Mouse (Mus musculus) MEL (cell line): ENCODE results near the gene Col6a3. TPM values are rescaled to one million over a fixed set of nuclear protein-coding genes. Genes with fewer than 3 reads are reported as not detected.

Experiments
- DNase-seq: peaks from one replicate; pipeline ENCODE4 v3.0.0; 2011; ENCODE audit warnings: low read depth, low spot score
- H3K27ac ChIP-seq: 2 replicates; pipeline ENCODE4 v1.5.1; 2012; ENCODE audit warnings: low read depth, mild to moderate bottlenecking, control low read depth, low read length, moderate library complexity; ENCODE audit not compliant: control insufficient read depth
- H3K27me3 ChIP-seq, 2 experiments: fragments of 150-350 bp in 1 of 2; sonication (generic) in 1 of 2; 2 replicates each; pipeline ENCODE4 v1.6.1; 2012; ENCODE audit warnings: low read length in 2 of 2, mild to moderate bottlenecking in 2 of 2, improper control_type of control experiment in 1 of 2, moderate library complexity in 1 of 2; ENCODE audit not compliant: insufficient read depth in 2 of 2, control insufficient read depth in 1 of 2
- H3K36me3 ChIP-seq, 2 experiments: 2 replicates each; pipeline ENCODE4 v1.6.1; 2012 to 2014; ENCODE audit warnings: low read length in 2 of 2, improper control_type of control experiment in 1 of 2, inconsistent platforms in 1 of 2, mild to moderate bottlenecking in 1 of 2; ENCODE audit not compliant: insufficient read depth in 2 of 2, control insufficient read depth in 1 of 2
- H3K4me1 ChIP-seq, 2 experiments: fragments of 150-350 bp in 1 of 2; sonication (generic) in 1 of 2; 2 replicates each; pipeline ENCODE4 v1.6.1; 2012; ENCODE audit warnings: low read length in 2 of 2, improper control_type of control experiment in 1 of 2, mild to moderate bottlenecking in 1 of 2; ENCODE audit not compliant: insufficient read depth in 2 of 2, control insufficient read depth in 1 of 2
- H3K4me3 ChIP-seq, 2 experiments: fragments of 150-350 bp in 1 of 2; sonication (generic) in 1 of 2; 2 replicates each; pipeline ENCODE4 v1.5.1; 2012; ENCODE audit warnings: low read depth in 2 of 2, low read length in 2 of 2, mild to moderate bottlenecking in 2 of 2, moderate library complexity in 2 of 2, control low read depth in 1 of 2, improper control_type of control experiment in 1 of 2; ENCODE audit not compliant: control insufficient read depth in 1 of 2, insufficient read depth in 1 of 2
- H3K79me2 ChIP-seq: 2 replicates; pipeline ENCODE4 v1.6.1; 2012; ENCODE audit warnings: mild to moderate bottlenecking, low read length, moderate library complexity; ENCODE audit not compliant: control insufficient read depth, poor library complexity, insufficient read depth
- H3K9ac ChIP-seq: 2 replicates; pipeline ENCODE4 v1.6.1; 2012; ENCODE audit warnings: low read depth, mild to moderate bottlenecking, control low read depth, low read length, moderate library complexity; ENCODE audit not compliant: control insufficient read depth, poor library complexity, severe bottlenecking
- H3K9me3 ChIP-seq: fragments of 150-350 bp; sonication (generic); replicated peaks from 2 replicates; pipeline ENCODE4 v1.6.1; 2012; ENCODE audit warnings: mild to moderate bottlenecking, low read length, improper control_type of control experiment, moderate library complexity; ENCODE audit not compliant: insufficient read depth
- CTCF ChIP-seq, 3 experiments: IDR thresholded peaks in 2 of 3; conservative IDR thresholded peaks in 1 of 3; 2 replicates each; pipeline ENCODE4 v1.5.1; 2011 to 2012; ENCODE audit warnings: low read length in 3 of 3, low read depth in 2 of 3, mild to moderate bottlenecking in 2 of 3, improper control_type of control experiment in 1 of 3, inconsistent platforms in 1 of 3, mixed read lengths in 1 of 3, moderate library complexity in 1 of 3; ENCODE audit not compliant: control insufficient read depth in 1 of 3, insufficient read depth in 1 of 3, poor library complexity in 1 of 3, severe bottlenecking in 1 of 3
- ELF1 ChIP-seq: IDR thresholded peaks from 2 replicates; pipeline ENCODE4 v1.6.1; 2014; ENCODE audit warnings: low read depth, mild to moderate bottlenecking, inconsistent platforms, low read length, improper control_type of control experiment, moderate library complexity
- EP300 ChIP-seq, 2 experiments: IDR thresholded peaks; 2 replicates each; pipeline ENCODE4 v1.6.1; 2011; ENCODE audit warnings: improper control_type of control experiment in 2 of 2, low read length in 2 of 2, low read depth in 1 of 2, mild to moderate bottlenecking in 1 of 2
- GABPA ChIP-seq: IDR thresholded peaks from 2 replicates; pipeline ENCODE4 v1.6.1; 2012; ENCODE audit warnings: low read depth, mild to moderate bottlenecking, inconsistent platforms, low read length, improper control_type of control experiment, moderate library complexity
- GATA1 ChIP-seq: IDR thresholded peaks from 2 replicates; pipeline ENCODE4 v1.6.1; 2011; ENCODE audit warnings: low read depth, low read length, improper control_type of control experiment
- HCFC1 ChIP-seq: IDR thresholded peaks from 2 replicates; pipeline ENCODE4 v1.6.1; 2012; ENCODE audit warnings: low read depth, mild to moderate bottlenecking, inconsistent platforms, low read length, improper control_type of control experiment, moderate library complexity
- JUND ChIP-seq: IDR thresholded peaks from 2 replicates; pipeline ENCODE4 v1.6.1; 2011; ENCODE audit warnings: low read depth, mild to moderate bottlenecking, improper control_type of control experiment, low read length
- KAT2A ChIP-seq: conservative IDR thresholded peaks from 2 replicates; pipeline ENCODE4 v1.6.1; 2012; ENCODE audit warnings: low read depth, low read length, improper control_type of control experiment, inconsistent platforms
- MEF2A ChIP-seq: IDR thresholded peaks from 2 replicates; pipeline ENCODE4 v1.6.1; 2014; ENCODE audit warnings: low read depth, mild to moderate bottlenecking, inconsistent platforms, low read length, improper control_type of control experiment; ENCODE audit not compliant: poor library complexity, insufficient replicate concordance, severe bottlenecking; ENCODE audit errors: extremely low read depth
- MYB ChIP-seq: IDR thresholded peaks from 2 replicates; pipeline ENCODE4 v1.6.1; 2011; ENCODE audit warnings: mild to moderate bottlenecking, low read depth, low read length, improper control_type of control experiment
- MYC ChIP-seq: IDR thresholded peaks from 2 replicates; pipeline ENCODE4 v1.6.1; 2011; ENCODE audit warnings: low read depth, mild to moderate bottlenecking, low read length, improper control_type of control experiment, moderate library complexity
- NELFE ChIP-seq: IDR thresholded peaks from 2 replicates; pipeline ENCODE4 v1.6.1; 2011; ENCODE audit warnings: low read depth, low read length, improper control_type of control experiment
- NRF1 ChIP-seq: IDR thresholded peaks from 2 replicates; pipeline ENCODE4 v1.6.1; 2014; ENCODE audit warnings: low read depth, mild to moderate bottlenecking, inconsistent platforms, low read length, improper control_type of control experiment, moderate library complexity; ENCODE audit not compliant: poor library complexity, insufficient read depth, severe bottlenecking
- POLR2A ChIP-seq, 2 experiments: IDR thresholded peaks; 2 replicates each; pipeline ENCODE4 v1.6.1; 2011 to 2012; ENCODE audit warnings: low read length in 2 of 2, mild to moderate bottlenecking in 2 of 2, control low read depth in 1 of 2, improper control_type of control experiment in 1 of 2, low read depth in 1 of 2, moderate library complexity in 1 of 2; ENCODE audit not compliant: control insufficient read depth in 1 of 2, insufficient read depth in 1 of 2, poor library complexity in 1 of 2
- POLR2AphosphoS2 ChIP-seq: IDR thresholded peaks from 2 replicates; pipeline ENCODE4 v1.6.1; 2011; ENCODE audit warnings: low read length, improper control_type of control experiment
- POLR2AphosphoS5 ChIP-seq: IDR thresholded peaks from 2 replicates; pipeline ENCODE4 v1.6.1; 2012; ENCODE audit warnings: low read depth, borderline replicate concordance, mild to moderate bottlenecking, inconsistent platforms, low read length, moderate library complexity, mixed read lengths
- RAD21 ChIP-seq: IDR thresholded peaks from 2 replicates; pipeline ENCODE4 v1.6.1; 2011; ENCODE audit warnings: mild to moderate bottlenecking, low read depth, low read length, improper control_type of control experiment
- RCOR1 ChIP-seq: IDR thresholded peaks from 2 replicates; pipeline ENCODE4 v1.6.1; 2012; ENCODE audit warnings: low read depth, mild to moderate bottlenecking, inconsistent platforms, low read length, improper control_type of control experiment
- SIN3A ChIP-seq: IDR thresholded peaks from 2 replicates; pipeline ENCODE4 v1.6.1; 2012; ENCODE audit warnings: low read length, improper control_type of control experiment, inconsistent platforms
- SMC3 ChIP-seq: IDR thresholded peaks from 2 replicates; pipeline ENCODE4 v1.6.1; 2011; ENCODE audit warnings: low read depth, low read length, improper control_type of control experiment
- UBTF ChIP-seq: IDR thresholded peaks from 2 replicates; pipeline ENCODE4 v1.6.1; 2012; ENCODE audit warnings: low read depth, mild to moderate bottlenecking, inconsistent platforms, low read length, improper control_type of control experiment, moderate library complexity, borderline replicate concordance; ENCODE audit not compliant: insufficient read depth
- USF1 ChIP-seq: IDR thresholded peaks from 2 replicates; pipeline ENCODE4 v1.6.1; 2014; ENCODE audit warnings: low read depth, mild to moderate bottlenecking, inconsistent platforms, low read length, improper control_type of control experiment, moderate library complexity
- USF2 ChIP-seq, 2 experiments: IDR thresholded peaks; 2 replicates each; pipeline ENCODE4 v1.6.1; 2011 to 2012; ENCODE audit warnings: improper control_type of control experiment in 2 of 2, low read length in 2 of 2, borderline replicate concordance in 1 of 2, inconsistent platforms in 1 of 2, low read depth in 1 of 2, mild to moderate bottlenecking in 1 of 2; ENCODE audit not compliant: insufficient read depth in 1 of 2
- ZC3H11A ChIP-seq: IDR thresholded peaks from 2 replicates; pipeline ENCODE4 v1.6.1; 2012; ENCODE audit warnings: low read depth, mild to moderate bottlenecking, inconsistent platforms, low read length, improper control_type of control experiment
- polyA plus RNA-seq, 2 experiments: library from polyadenylated mRNA; stranded (reverse) in 1 of 2; unstranded in 1 of 2; fragments of >175 nt in 1 of 2; fragments of >200 nt in 1 of 2; gene quantifications; 2 replicates each; pipeline versions ENCODE4 v1.2.1 to v1.2.4; 2012; ENCODE audit warnings: low replicate concordance in 2 of 2, low read depth in 1 of 2; ENCODE audit not compliant: insufficient read length in 2 of 2, insufficient read depth in 1 of 2, missing spikeins in 1 of 2
- total RNA-seq: library from RNA; depleted of rRNA; stranded (reverse); fragments of 300-350 nt; gene quantifications from 2 replicates; pipeline ENCODE4 v1.2.3, GENCODE M21; 2012

Gene Col6a3
- total and polyA plus RNA-seq, 3 experiments, result not detected

GRCm38 (mm10) chr1:90813226-90813625, 30.5 kb downstream of the Col6a3 start:
- H3K79me2 ChIP-seq, result no peaks in the 10 kb centered on the region
- no peak for DNase-seq
- H3K27ac ChIP-seq, result no peak overlapping the region
- no peak overlapping the region for H3K4me3 ChIP-seq
- H3K27me3 ChIP-seq, result no peaks in the 10 kb centered on the region
- H3K36me3 ChIP-seq, result no peaks in the 10 kb centered on the region
- no peaks in the 10 kb centered on the region for H3K9me3 ChIP-seq
- TF ChIP-seq CTCF (IDR thresholded peaks at IDR 0.05 in 2 of 3, conservative IDR thresholded peaks at IDR 0.05 in 1 of 3; ENCODE audit: control insufficient read depth in 1 of 3, insufficient read depth in 1 of 3, low read depth in 2 of 3, low read length in 3 of 3, poor library complexity in 1 of 3, severe bottlenecking in 1 of 3) (no peak), NELFE (no peak), RAD21 (no peak), POLR2AphosphoS5 (no peak), MEF2A (no peak), EP300 (IDR thresholded peaks at IDR 0.05; ENCODE audit: low read depth in 1 of 2, low read length in 2 of 2) (no peak), SMC3 (no peak), GABPA (no peak), MYB (no peak), ELF1 (no peak), SIN3A (no peak), ZC3H11A (no peak), JUND (no peak), GATA1 (no peak), UBTF (no peak), RCOR1 (no peak), KAT2A (no peak)
- no peak overlapping the region for H3K9ac ChIP-seq
- no peaks in the 10 kb centered on the region for H3K4me1 ChIP-seq

GRCm38 (mm10) chr1:90808930-90809329, 34.8 kb downstream of the Col6a3 start:
- Histone ChIP-seq H3K27ac (no peak overlapping the region), H3K9ac (no peak overlapping the region), H3K27me3 (no peaks in the 10 kb centered on the region), H3K9me3 (no peaks in the 10 kb centered on the region), H3K4me1 (no peaks in the 10 kb centered on the region), H3K4me3 (no peak overlapping the region), H3K79me2 (no peaks in the 10 kb centered on the region), H3K36me3 (no peaks in the 10 kb centered on the region)
- TF ChIP-seq SIN3A (no peak), NRF1 (no peak), MYC (no peak), USF2 (IDR thresholded peaks at IDR 0.05; ENCODE audit: borderline replicate concordance in 1 of 2, insufficient read depth in 1 of 2, low read depth in 1 of 2, low read length in 2 of 2) (no peak), GATA1 (no peak), HCFC1 (no peak), GABPA (no peak), ZC3H11A (no peak), CTCF (IDR thresholded peaks at IDR 0.05 in 2 of 3, conservative IDR thresholded peaks at IDR 0.05 in 1 of 3; ENCODE audit: control insufficient read depth in 1 of 3, insufficient read depth in 1 of 3, low read depth in 2 of 3, low read length in 3 of 3, poor library complexity in 1 of 3, severe bottlenecking in 1 of 3) (no peak), MYB (no peak), POLR2AphosphoS2 (no peak), ELF1 (no peak), POLR2A (IDR thresholded peaks at IDR 0.05; ENCODE audit: control insufficient read depth in 1 of 2, insufficient read depth in 1 of 2, low read depth in 1 of 2, low read length in 2 of 2, poor library complexity in 1 of 2) (no peak), USF1 (no peak), MEF2A (no peak)
- DNase-seq, result no peak
